Mouse (Mus musculus): ENCODE data around the gene Cbarp.

The Cbarp gene

DNA sequence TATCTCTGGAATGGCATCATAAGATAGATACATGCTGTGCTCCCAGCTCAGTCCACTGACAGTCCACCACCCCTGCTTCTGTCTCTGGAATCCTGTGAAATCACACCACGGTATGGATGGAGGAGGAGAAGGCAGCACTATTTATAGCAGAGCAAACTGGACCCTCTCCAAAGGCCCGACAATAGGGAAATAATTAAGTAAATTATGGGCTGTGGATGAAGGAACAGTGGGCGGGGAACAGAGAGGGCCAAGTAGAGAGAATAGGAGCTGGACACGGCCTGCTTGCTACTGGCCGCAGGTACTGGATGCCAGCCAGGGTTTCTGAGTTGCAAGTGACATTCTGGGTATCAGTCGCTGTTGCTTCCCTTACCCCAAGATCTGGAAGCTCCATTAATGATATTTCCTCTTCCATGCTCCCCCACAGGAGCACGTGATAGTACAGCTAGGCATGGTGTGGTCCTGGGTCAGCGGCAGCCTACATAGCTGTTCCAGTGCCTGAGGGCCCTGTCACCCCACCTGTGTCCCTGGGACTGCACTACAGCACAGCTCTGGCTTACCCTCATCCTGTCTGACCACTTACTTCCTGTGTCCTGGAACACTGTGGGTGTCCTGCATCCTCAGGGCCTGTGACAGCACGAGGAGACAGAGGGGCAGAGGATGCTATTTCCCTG, 55.7 kb downstream of the Cbarp start:
- in situ Hi-C loops (cut with MboI; ENCODE audit: unreplicated experiment in 2 of 2) = no loop called here

- in situ Hi-C loops (cut with MboI; ENCODE audit: unreplicated experiment in 2 of 2) = no loop called here
Measured at GRCm38 (mm10) chr10:80081075-80081474, 59.6 kb downstream of the Cbarp start.

All from v-Abl transformed pro-B cells (cell line).